Mouse (Mus musculus) kidney, postnatal 25 days (tissue): Measurements from ENCODE around the gene Coa3.

Source experiments
- DNase-seq, 2 experiments: peaks; one replicate each; pipeline ENCODE4 v3.0.0; 2021; ENCODE audit warnings: mixed read lengths in 2 of 2

The Coa3 gene

GRCm38 (mm10) chr11:101280837-101281236 lies 1.9 kb upstream of the Coa3 start:
- DNase-seq: no peak

- DNase-seq: no peak
Observed at GRCm38 (mm10) chr11:101279193-101279569, 267 bp upstream of the Coa3 start.

- DNase-seq: peak; percentile 79 to 87
Observed at GRCm38 (mm10) chr11:101277381-101278222, 1.3 kb downstream of the Coa3 start.

GRCm38 (mm10) chr11:101276319-101277070 lies 2.4 kb downstream of the Coa3 start:
- peak in 1 of 2 experiments; percentile 77 for DNase-seq

GRCm38 (mm10) chr11:101275309-101275708 lies 3.6 kb downstream of the Coa3 start:
- no peak for DNase-seq

- no peak for DNase-seq
Observed at GRCm38 (mm10) chr11:101272446-101272845, 6.5 kb downstream of the Coa3 start.

DNA sequence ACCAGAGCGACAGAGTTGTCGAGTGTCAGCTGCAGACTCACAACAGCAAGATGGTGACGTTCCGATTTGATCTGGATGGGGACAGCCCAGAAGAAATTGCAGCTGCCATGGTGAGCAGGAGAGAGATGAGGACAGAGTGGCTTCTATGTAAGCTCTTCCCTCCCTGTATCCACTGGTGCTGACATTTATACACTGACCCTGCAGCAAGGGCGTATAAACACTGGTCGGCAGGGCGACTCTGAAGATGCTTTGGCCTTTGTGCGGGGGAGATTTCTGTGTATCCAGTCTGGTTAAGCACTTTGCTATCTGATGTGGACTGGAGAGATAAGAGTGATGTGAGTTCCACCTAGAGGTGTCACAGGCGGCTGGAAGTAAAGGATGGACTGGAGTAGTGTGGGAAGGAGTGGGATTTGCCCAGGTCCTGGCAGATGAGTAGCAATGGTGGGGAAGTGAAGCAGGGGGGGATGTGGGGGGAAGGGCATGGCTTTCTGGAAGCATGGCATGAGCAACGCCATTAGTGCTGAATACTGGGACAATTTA lies 9.3 kb downstream of the Coa3 start:
- no peak for DNase-seq

DNA sequence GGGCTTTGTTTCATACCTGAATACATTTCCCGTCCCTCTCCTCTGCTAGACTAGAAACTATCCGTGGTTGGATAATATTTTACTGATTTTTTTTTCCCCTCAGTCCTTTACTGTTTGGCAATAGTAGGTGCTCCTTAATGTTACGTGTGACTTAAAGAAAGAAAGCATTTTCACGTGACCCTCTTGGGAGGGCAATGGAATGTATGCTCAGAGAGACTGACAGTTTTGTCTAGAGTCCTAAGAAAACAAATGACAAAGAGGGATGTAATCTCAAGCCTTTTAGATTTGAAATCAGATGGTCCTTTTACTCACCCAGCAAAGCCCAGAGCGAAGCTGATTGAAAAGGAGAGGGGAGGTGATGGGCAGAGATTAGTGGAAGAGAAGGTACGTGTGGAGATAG lies 13.0 kb downstream of the Coa3 start:
- no peak for DNase-seq

GRCm38 (mm10) chr11:101264954-101265471 lies 13.9 kb downstream of the Coa3 start:
- peak in 1 of 2 experiments; percentile 58 for DNase-seq

- no peak for DNase-seq
Observed at GRCm38 (mm10) chr11:101263989-101264280, 15.0 kb downstream of the Coa3 start.

GRCm38 (mm10) chr11:101263138-101263988 lies 15.6 kb downstream of the Coa3 start:
- no peak for DNase-seq

DNA sequence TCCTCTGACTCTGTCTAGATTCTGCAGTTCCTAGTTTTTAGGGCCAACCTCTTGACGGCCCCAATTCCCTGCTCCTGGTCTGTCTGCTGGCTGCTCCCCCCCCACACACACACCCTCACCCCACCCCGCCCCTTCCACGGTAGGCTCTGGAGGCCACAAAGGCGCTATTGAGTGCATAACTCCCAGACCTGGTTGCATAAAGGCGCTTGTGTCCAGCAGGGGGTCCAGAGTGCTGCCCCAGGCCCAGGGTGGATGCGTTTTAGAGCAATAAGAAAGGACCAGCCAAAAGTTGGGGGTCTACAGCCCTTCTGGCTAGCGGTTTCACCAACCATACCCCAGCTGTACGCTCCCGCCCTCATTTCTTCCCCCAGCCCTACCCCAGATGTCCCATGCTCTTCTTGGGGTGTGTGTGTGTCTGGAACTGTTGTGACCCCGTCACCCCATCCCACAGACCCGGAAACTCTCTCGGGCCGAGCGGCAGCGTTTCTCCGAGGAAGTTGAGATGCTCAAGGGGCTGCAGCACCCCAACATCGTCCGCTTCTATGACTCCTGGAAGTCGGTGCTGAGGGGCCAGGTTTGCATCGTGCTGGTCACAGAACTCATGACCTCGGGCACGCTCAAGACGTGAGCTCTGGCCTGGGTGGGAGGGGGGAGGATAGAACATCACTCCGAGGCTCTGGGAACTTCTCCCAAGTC lies 16.5 kb downstream of the Coa3 start:
- DNase-seq: peak in 1 of 2 experiments; percentile 62

DNA sequence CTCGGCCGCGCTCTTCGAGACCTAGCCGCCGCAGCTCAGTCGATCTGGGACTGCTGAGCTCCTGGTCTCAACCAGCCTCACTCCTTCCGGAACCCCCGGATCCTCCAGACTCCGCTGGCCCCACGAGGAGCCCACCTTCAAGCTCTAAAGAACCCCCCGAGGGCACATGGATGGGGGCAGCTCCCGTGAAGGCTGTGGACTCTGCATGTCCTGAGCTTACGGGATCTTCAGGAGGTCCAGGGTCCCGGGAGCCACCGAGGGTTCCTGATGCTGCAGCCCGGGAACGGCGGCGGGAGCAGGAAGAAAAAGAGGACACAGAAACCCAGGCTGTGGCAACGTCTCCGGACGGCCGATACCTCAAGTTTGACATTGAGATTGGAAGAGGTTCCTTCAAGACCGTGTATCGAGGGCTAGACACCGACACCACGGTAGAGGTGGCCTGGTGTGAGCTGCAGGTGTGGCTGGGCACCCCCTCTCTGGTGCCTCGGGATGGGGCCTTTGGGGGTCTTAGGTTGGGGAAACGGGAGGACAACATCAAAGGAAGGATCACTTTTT lies 18.0 kb downstream of the Coa3 start:
- peak in 1 of 2 experiments; percentile 61 for DNase-seq

GRCm38 (mm10) chr11:101259948-101260825 lies 18.7 kb downstream of the Coa3 start, which contains the start of gene Wnk4:
Gene Wnk4 (plus strand): TSS chr11:101260567.
- DNase-seq: peak; percentile 93 to 97

DNA sequence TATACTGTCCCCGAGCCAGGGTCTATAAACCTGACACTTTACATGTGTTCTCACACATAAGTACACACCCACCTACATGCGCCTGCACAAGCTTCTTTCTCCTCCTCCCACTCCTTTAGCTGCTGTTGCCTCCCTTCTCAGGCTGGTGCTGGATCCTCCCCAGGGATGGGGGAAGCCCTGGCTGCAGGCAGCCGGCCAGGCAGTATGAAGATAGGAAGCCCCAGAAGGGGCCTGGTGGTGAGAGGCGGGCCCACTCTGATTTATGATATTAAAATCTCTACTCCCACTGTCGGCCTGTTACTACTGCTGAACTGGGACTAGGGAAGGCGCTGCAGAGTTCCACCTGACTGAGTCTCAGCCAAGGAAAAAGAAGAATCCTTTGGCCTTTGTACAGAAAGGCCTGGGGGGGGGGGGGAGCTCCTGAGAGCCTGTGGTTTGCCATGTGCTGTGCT lies 19.6 kb downstream of the Coa3 start:
- DNase-seq: peak; percentile 51 to 79

DNA sequence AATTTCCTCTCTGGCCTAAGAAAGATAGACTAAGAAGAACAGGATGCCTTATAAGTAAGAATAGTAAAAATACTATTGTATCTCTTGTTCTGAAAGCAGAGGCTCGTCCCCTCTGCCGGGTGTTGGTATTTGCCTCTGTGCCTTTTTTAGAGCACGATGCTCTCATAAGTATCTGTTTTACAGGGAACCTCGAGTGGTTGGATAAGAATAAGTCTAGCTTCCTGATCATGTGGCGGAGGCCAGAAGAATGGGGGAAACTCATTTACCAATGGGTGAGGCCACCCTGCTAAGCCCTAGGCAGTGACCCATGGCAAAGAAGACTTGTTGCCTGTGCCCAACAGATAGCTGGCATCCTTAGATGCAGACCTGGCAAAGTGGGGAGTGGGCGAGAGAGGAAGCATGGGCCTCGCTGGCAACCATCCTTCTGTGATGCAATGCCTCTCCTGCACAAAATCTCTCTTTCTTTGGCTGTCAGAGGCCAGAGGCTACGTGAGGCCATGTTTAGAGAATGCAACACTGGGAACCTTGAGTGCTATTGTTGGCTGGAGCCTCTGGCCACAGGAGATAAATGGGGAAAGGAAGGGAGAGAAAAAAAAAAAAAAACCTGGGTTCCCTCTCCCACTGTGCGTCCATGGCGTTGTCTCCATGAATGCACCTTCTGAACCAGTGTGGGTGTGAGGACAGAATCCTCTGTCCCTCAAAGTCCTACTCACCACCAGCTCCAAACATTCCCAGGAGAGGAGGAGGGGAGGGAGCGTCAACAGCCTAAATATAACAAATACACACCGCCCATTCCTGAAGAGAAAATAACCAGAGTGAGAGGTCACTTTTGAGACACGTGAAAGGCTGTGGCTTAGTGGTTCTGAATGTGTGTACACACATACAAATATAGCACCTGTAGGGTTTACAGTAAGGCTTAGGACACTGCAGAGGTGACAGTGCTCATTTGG lies 22.8 kb downstream of the Coa3 start:
- DNase-seq: no peak

DNA sequence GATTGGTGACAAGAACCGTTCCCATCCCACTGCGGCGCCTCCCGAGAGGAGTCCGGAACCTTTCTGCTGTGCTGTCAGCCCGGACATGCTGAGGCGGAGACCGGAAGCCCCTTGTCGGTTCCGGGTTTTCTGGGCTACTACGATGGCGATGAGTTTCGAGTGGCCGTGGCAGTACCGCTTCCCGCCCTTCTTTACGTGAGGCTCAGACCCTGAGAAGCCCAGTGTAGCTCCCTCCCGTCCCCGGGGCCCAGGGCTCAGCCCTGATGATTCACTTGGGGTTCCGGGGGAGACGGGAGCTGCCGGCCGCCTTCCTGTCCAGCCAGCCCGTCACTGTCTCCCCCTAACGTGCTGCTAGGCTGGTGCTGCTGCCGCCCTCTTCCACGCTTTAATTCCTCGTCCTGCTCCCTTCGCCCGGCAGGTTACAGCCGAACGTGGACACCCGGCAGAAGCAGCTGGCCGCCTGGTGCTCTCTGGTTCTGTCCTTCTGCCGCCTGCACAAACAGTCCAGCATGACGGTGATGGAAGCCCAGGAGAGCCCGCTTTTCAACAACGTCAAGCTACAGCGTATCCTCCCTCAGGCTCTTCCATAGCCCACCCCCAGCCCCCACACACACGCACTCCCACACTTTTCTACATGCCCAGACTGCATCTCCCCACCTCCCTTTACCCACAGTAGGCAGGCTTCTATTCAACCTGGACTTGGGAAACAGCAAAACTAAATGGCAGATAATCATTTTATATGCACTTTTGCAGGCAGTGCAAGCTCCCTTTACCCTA lies 25.1 kb downstream of the Coa3 start, which contains the start of gene Vps25:
Gene Vps25, plus strand, starts transcription at position 95 of the 777 bp plus-strand sequence.
- DNase-seq: peak; percentile 90 to 93

- DNase-seq: no peak
Observed at GRCm38 (mm10) chr11:101252941-101253340, 26.0 kb downstream of the Coa3 start.
